Mouse (Mus musculus) kidney, adult 2 months (tissue): ENCODE data around the gene Iqschfp.

Experiments used
- CTCF ChIP-seq: fragments of 200-500 bp; conservative IDR thresholded peaks from 2 replicates; pipeline ENCODE4 v1.5.1; 2011; ENCODE audit warnings: low read depth, mild to moderate bottlenecking, control low read depth, low read length, moderate library complexity, mixed read lengths; ENCODE audit not compliant: insufficient read depth, insufficient read length
- POLR2A ChIP-seq: fragments of 200-500 bp; IDR thresholded peaks from one replicate; pipeline ENCODE4 v1.6.1; 2011; ENCODE audit warnings: low read depth, low read length, control low read depth

- no peak for TF ChIP-seq POLR2A
- TF ChIP-seq CTCF, result no peak
Observed at GRCm38 (mm10) chr3:68657589-68658245, 765.7 kb downstream of the Iqschfp start.
